Mouse (Mus musculus) stomach, postnatal 0 days (tissue): Measurements from ENCODE around the gene Slc5a4b. TPM values are rescaled to one million over a fixed set of nuclear protein-coding genes. Genes with fewer than 3 reads are reported as not detected.

Experiments
- ATAC-seq: fragments of 200-750 bp; cut with Nextera tagmentation; 2 replicates; pipeline ENCODE4 v1.8.0; 2017; ENCODE audit not compliant: low FRiP score, low TSS enrichment
- DNase-seq: peaks from one replicate; pipeline ENCODE4 v3.0.0-alpha.2; 2016; ENCODE audit warnings: low spot score
- H3K27ac ChIP-seq: fragments of 300-500 bp; sonication (generic); replicated peaks from 2 replicates; pipeline ENCODE4 v1.5.1; 2014; ENCODE audit warnings: mild to moderate bottlenecking, control low read depth
- H3K27me3 ChIP-seq: fragments of 300-500 bp; sonication (generic); 2 replicates; pipeline ENCODE4 v1.6.1; 2014; ENCODE audit warnings: low read length; ENCODE audit not compliant: control insufficient read depth, insufficient read depth
- H3K36me3 ChIP-seq: fragments of 300-500 bp; sonication (generic); 2 replicates; pipeline ENCODE4 v1.6.1; 2014; ENCODE audit warnings: low read length, mixed read lengths; ENCODE audit not compliant: control insufficient read depth, insufficient read depth
- H3K4me1 ChIP-seq: fragments of 300-500 bp; sonication (generic); replicated peaks from 2 replicates; pipeline ENCODE4 v1.6.1; 2014; ENCODE audit warnings: antibody characterized with exemption; ENCODE audit not compliant: control insufficient read depth, insufficient read depth
- H3K4me2 ChIP-seq: fragments of 300-500 bp; sonication (generic); replicated peaks from 2 replicates; pipeline ENCODE4 v1.6.1; 2014; ENCODE audit warnings: low read depth, mild to moderate bottlenecking, control low read depth, moderate library complexity
- H3K4me3 ChIP-seq: fragments of 300-500 bp; sonication (generic); 2 replicates; pipeline ENCODE4 v1.5.1; 2014; ENCODE audit warnings: low read depth, low read length, control low read depth
- H3K9ac ChIP-seq: fragments of 300-500 bp; sonication (generic); 2 replicates; pipeline ENCODE4 v1.6.1; 2014; ENCODE audit warnings: mild to moderate bottlenecking, low read length, control low read depth, mixed read lengths
- H3K9me3 ChIP-seq: fragments of 300-500 bp; sonication (generic); 2 replicates; pipeline ENCODE4 v1.6.1; 2016; ENCODE audit warnings: low read length; ENCODE audit not compliant: control insufficient read depth
- CTCF ChIP-seq: IDR thresholded peaks from 2 replicates; pipeline ENCODE4 v1.5.1; 2016; ENCODE audit warnings: antibody characterized with exemption, low read depth, mild to moderate bottlenecking, moderate library complexity
- EP300 ChIP-seq: optimal IDR thresholded peaks from 2 replicates; pipeline ENCODE3; 2016; ENCODE audit warnings: antibody characterized with exemption
- WGBS: fragments of 180-500 bp; shearing (Covaris S2); extraction: QIAGEN DNeasy Blood & Tissue Kit; methylation state at CpG from one replicate; pipeline ENCODE4 v1.1.7; 2014; 5-methylcytosine and 5-hydroxymethylcytosine counted together
- polyA plus RNA-seq: library from polyadenylated mRNA; unstranded; fragments of >200 nt; fragmentation: Nextera tagmentation; extraction: Ambion mirVana; gene quantifications from 2 replicates; pipeline ENCODE4 v1.2.1, GENCODE M21; 2015

The Slc5a4b gene
- polyA plus RNA-seq, 1 experiment from 2014 or later, result 0.04 TPM

DNA sequence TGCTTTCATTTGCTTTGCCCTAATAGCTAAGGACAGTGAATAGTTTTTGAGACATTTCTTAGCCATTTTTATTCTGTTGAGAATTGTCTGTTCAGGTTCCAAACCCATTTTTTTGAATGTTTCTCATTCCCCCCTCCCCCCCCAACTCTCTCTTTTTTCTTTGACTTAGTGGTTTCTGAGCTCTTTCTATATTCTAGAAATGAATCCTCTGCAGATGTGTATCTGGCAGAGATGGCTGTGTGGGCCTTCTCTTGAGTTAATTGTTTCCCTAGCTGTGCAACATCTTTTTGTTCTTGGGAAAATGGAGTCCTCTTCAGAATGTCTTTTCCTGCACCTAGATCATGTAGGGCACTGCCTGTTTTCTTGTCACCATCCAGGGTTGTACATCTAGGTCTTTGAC is 75.5 kb downstream of the Slc5a4b start:
- Histone ChIP-seq H3K27ac (no peak overlapping the region), H3K27me3 (no peaks in the 10 kb centered on the region), H3K4me1 (no peaks in the 10 kb centered on the region), H3K4me2 (no peak overlapping the region), H3K9me3 (no peaks in the 10 kb centered on the region), H3K4me3 (no peak overlapping the region), H3K9ac (no peak overlapping the region), H3K36me3 (peaks cover 19% of the 10 kb centered on the region)
- DNase-seq, result no peak
- TF ChIP-seq EP300, result no peak
- no peak for TF ChIP-seq CTCF
- no peak for ATAC-seq

GRCm38 (mm10) chr10:76034001-76034600 is 76.7 kb downstream of the Slc5a4b start:
- H3K4me2 ChIP-seq, result no peak overlapping the region
- no peaks in the 10 kb centered on the region for H3K4me1 ChIP-seq
- WGBS, result 86% methylated on average over 8 of the region's 8 CpGs
- H3K27me3 ChIP-seq, result no peaks in the 10 kb centered on the region
- H3K9ac ChIP-seq, result no peak overlapping the region
- TF ChIP-seq EP300 (no peak), CTCF (no peak)
- peaks cover 8% of the 10 kb centered on the region for H3K36me3 ChIP-seq
- no peak for DNase-seq
- H3K4me3 ChIP-seq, result no peak overlapping the region
- H3K9me3 ChIP-seq, result no peaks in the 10 kb centered on the region
- no peak for ATAC-seq
- H3K27ac ChIP-seq, result no peak overlapping the region

DNA sequence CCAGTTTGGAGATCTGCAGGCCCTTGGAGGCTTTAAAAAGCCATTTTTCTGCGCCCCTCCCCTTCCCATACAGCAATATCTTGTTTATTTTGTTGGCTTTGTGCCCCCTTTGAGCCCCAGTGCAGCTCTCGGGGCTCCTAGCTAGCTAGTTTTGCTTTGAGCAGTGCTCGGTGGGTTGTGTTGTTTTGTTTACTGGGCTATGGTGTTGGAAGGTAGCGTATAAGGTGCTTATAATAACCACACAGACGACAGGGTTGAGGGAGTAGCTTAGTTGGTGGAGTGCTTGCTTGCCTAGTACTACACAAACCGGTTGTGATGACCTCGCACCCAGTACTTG is 77.7 kb downstream of the Slc5a4b start:
- TF ChIP-seq EP300, result no peak
- no peak for TF ChIP-seq CTCF
- peak overlapping the region; percentile 60 for H3K4me2 ChIP-seq
- H3K36me3 ChIP-seq, result 0 out of 2 replicates have a peak, but pooled peaks cover 2% of the 10 kb centered on the region
- H3K27me3 ChIP-seq, result no peaks in the 10 kb centered on the region
- peak overlapping the region; percentile 92 for H3K9ac ChIP-seq
- H3K27ac ChIP-seq, result no peak overlapping the region; the same call in 1 of the 2 replicates
- 10% methylated on average over 7 of the region's 7 CpGs for WGBS
- no peaks in the 10 kb centered on the region for H3K4me1 ChIP-seq
- no peaks in the 10 kb centered on the region for H3K9me3 ChIP-seq
- DNase-seq (no peak), ATAC-seq (no peak)
- peak overlapping the region; percentile 83 for H3K4me3 ChIP-seq

DNA sequence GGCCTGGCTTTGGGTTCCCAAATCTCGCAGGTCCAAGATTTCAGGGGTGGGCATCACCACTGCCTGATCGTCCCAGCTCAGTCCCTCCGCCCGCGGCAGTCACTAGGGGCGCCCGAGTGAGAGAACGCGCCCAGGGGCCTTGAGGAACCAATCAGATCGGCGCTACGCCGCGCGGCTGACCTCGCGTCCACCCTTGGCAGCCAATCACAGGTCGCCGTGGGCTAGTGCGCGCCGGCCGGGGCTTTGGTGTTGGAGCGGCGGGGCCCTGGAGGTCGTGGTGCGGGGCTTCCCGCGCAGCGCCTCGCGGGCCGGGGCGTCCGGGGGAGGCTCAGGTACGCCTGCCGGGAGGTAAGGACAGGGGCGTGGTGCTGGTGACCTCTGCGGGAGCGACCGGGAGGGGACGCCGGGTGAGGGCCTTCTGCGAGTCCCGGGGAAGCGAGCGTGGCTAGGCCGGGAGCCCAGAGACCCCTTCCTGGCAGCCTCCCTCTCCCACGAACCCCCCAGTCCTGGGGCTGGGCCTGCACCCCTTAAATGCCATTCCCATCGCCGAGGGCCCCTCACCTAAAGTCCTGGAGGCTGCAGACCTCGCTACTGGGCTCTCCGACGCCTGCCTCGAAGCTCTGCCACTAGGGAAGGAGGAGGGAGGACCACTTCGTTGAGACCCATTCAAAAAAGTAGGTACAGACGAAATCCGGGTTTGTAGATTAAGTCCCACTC is 78.2 kb downstream of the Slc5a4b start, which contains the start of gene Zfp280b:
Gene Zfp280b (plus strand): TSS at position 249 of the 717 bp plus-strand sequence.
- Histone ChIP-seq H3K27ac (peak within 1 kb of the TSS; percentile 74), H3K4me2 (peak within 1 kb of the TSS; percentile 60), H3K4me1 (no peaks in the 10 kb centered on the region), H3K36me3 (no peaks in the 10 kb centered on the region), H3K4me3 (peak within 1 kb of the TSS; percentile 83), H3K9me3 (no peaks in the 10 kb centered on the region), H3K9ac (peak within 1 kb of the TSS; percentile 92), H3K27me3 (no peaks in the 10 kb centered on the region)
- no peak for TF ChIP-seq EP300
- TF ChIP-seq CTCF, result peak; percentile 82
- DNase-seq (peak; percentile 96), ATAC-seq (peak; percentile 98)
- 1% methylated on average over 47 of the region's 58 CpGs for WGBS

DNA sequence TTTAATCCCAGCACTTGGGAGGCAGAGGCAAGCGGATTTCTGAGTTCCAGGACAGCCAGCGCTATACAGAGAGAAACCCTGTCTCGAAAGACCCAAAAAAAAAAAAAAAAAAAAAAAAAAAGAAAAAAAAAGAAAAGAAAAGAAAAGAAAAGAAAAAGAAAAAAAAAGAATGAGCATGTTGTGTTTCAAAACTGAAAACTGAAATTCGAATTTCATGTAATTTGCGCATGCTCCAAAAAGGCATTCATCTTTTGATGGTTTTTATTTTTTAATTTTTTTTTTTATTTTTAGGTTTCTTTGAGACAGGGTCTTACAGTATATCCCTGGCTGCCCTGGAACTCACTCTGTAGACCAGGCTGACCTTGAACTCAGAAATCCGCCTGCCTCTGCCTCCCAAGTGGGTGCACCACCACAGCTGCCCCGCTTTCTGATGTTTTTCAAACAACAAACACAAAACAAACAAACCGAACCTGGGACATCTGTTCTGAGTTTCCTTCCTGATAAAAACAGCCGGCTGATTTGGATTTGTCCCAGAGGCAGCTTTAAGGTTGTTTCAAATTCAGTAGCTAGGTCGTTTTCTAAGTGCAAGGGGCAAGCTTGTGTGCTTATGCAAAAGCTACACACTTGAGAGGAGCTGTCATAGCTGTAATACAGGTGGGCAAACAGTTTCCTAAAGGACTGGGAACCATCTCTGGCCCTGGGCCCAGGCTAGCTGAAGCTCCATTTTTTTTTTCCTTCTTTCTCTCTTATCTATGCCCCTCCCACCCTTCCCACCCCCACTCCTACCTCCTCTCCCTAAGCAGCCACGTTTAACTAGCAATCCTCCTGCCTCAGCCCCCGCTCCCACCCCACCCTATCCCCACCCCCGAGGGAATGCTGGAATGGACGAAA is 79.0 kb downstream of the Slc5a4b start:
- Histone ChIP-seq H3K4me3 (peak overlapping the region; percentile 83), H3K36me3 (no peaks in the 10 kb centered on the region), H3K4me1 (no peaks in the 10 kb centered on the region), H3K9me3 (no peaks in the 10 kb centered on the region), H3K9ac (peak overlapping the region; percentile 92), H3K4me2 (peak overlapping the region; percentile 60), H3K27ac (peak overlapping the region; percentile 74), H3K27me3 (no peaks in the 10 kb centered on the region)
- peak; percentile 67 for ATAC-seq
- no peak for TF ChIP-seq EP300
- TF ChIP-seq CTCF, result no peak
- WGBS, result 47% methylated on average over 14 of the region's 14 CpGs
- DNase-seq, result no peak
